Mouse (Mus musculus) kidney, postnatal 0 days (tissue): ENCODE measurements around the gene Hoxb8. TPM values are rescaled to one million over a fixed set of nuclear protein-coding genes. Genes with fewer than 3 reads are reported as not detected.
A peak's percentile ranks its signal among the peaks of the same experiment; 100 is the strongest.

ENCODE experiments used
- ATAC-seq: fragments of 200-750 bp; cut with Nextera tagmentation; replicated peaks from 2 replicates; pipeline ENCODE4 v1.8.0; 2017; ENCODE audit warnings: low read depth, moderate number of reproducible peaks, moderate TSS enrichment, moderate library complexity; ENCODE audit not compliant: low FRiP score
- DNase-seq: peaks from one replicate; pipeline ENCODE4 v3.0.0-alpha.2; 2016; ENCODE audit warnings: low spot score
- H3K27ac ChIP-seq: fragments of 300-500 bp; sonication (generic); 2 replicates; pipeline ENCODE4 v1.5.1; 2014; ENCODE audit warnings: mild to moderate bottlenecking
- H3K27me3 ChIP-seq: fragments of 300-500 bp; sonication (generic); 2 replicates; pipeline ENCODE4 v1.6.1; 2014; ENCODE audit warnings: low read length, mixed read lengths; ENCODE audit not compliant: insufficient read depth
- H3K36me3 ChIP-seq: fragments of 300-500 bp; sonication (generic); 2 replicates; pipeline ENCODE4 v1.6.1; 2014; ENCODE audit warnings: low read length, mixed read lengths; ENCODE audit not compliant: insufficient read depth
- H3K4me1 ChIP-seq: fragments of 300-500 bp; sonication (generic); replicated peaks from 2 replicates; pipeline ENCODE4 v1.6.1; 2014; ENCODE audit warnings: antibody characterized with exemption, low read length, mixed read lengths; ENCODE audit not compliant: insufficient read depth
- H3K4me2 ChIP-seq: fragments of 300-500 bp; sonication (generic); 2 replicates; pipeline ENCODE4 v1.6.1; 2014; ENCODE audit warnings: mild to moderate bottlenecking, low read length, moderate library complexity, mixed read lengths
- H3K4me3 ChIP-seq: fragments of 300-500 bp; sonication (generic); replicated peaks from 2 replicates; pipeline ENCODE4 v1.5.1; 2014; ENCODE audit warnings: low read depth, low read length
- H3K9ac ChIP-seq: fragments of 300-500 bp; sonication (generic); 2 replicates; pipeline ENCODE4 v1.6.1; 2014; ENCODE audit warnings: low read depth, low read length
- H3K9me3 ChIP-seq: fragments of 300-500 bp; sonication (generic); replicated peaks from 2 replicates; pipeline ENCODE4 v1.6.1; 2016; ENCODE audit warnings: low read length, inconsistent platforms, mixed read lengths
- CTCF ChIP-seq: IDR thresholded peaks from 2 replicates; pipeline ENCODE4 v1.5.1; 2016; ENCODE audit warnings: antibody characterized with exemption, low read depth, mild to moderate bottlenecking, moderate library complexity
- whole genome bisulfite sequencing: fragments of 180-500 bp; shearing (Covaris S2); extraction: QIAGEN DNeasy Blood & Tissue Kit; methylation state at CpG from one replicate; pipeline ENCODE4 v1.1.7; 2014; 5-methylcytosine and 5-hydroxymethylcytosine counted together
- polyA plus RNA-seq: library from polyadenylated mRNA; unstranded; fragments of >200 nt; fragmentation: Nextera tagmentation; extraction: Ambion mirVana; gene quantifications from 2 replicates; pipeline ENCODE4 v1.2.1, GENCODE M21; 2015

The Hoxb8 gene
- polyA plus RNA-seq, 1 experiment from 2014 or later, result 12.2 TPM

- DNase-seq (peak; percentile 64), ATAC-seq (no peak)
- no peak for TF ChIP-seq CTCF
- Histone ChIP-seq H3K4me1 (peaks cover 40% of the 10 kb centered on the region), H3K9ac (peak overlapping the region; percentile 91; the same call in 1 of the 2 replicates), H3K4me2 (peak overlapping the region; percentile 65), H3K9me3 (no peaks in the 10 kb centered on the region), H3K36me3 (no peaks in the 10 kb centered on the region), H3K27ac (peak overlapping the region; percentile 92), H3K4me3 (peak overlapping the region; percentile 77), H3K27me3 (no peaks in the 10 kb centered on the region)
- WGBS, result 5% methylated on average over 11 of the region's 11 CpGs
These were observed 27.5 kb upstream of the Hoxb8 start for GRCm38 (mm10) chr11:96254221-96254620.

- Histone ChIP-seq H3K4me2 (peak overlapping the region; percentile 65), H3K4me1 (peaks cover 38% of the 10 kb centered on the region), H3K9me3 (no peaks in the 10 kb centered on the region), H3K27ac (peak overlapping the region; percentile 92), H3K4me3 (peak overlapping the region; percentile 77), H3K9ac (peak overlapping the region; percentile 91), H3K36me3 (no peaks in the 10 kb centered on the region), H3K27me3 (no peaks in the 10 kb centered on the region)
- ATAC-seq (no peak), DNase-seq (peak; percentile 52)
- 12% methylated on average over 39 of the region's 39 CpGs for WGBS
- TF ChIP-seq CTCF, result no peak
These were observed 26.4 kb upstream of the Hoxb8 start for GRCm38 (mm10) chr11:96255111-96255995.

GRCm38 (mm10) chr11:96255996-96256445 lies 25.7 kb upstream of the Hoxb8 start:
- peak overlapping the region; percentile 65 for H3K4me2 ChIP-seq
- WGBS, result 25% methylated on average over 14 of the region's 14 CpGs

GRCm38 (mm10) chr11:96257141-96257540 lies 24.6 kb upstream of the Hoxb8 start:
- H3K36me3 ChIP-seq, result no peaks in the 10 kb centered on the region
- 33% methylated on average over 2 of the region's 2 CpGs for WGBS
- TF ChIP-seq CTCF, result no peak
- no peaks in the 10 kb centered on the region for H3K27me3 ChIP-seq
- H3K4me1 ChIP-seq, result peaks cover 38% of the 10 kb centered on the region
- no peak for DNase-seq
- peak overlapping the region; percentile 29; the same call in 1 of the 2 replicates for H3K4me2 ChIP-seq
- peak overlapping the region; percentile 39 for H3K27ac ChIP-seq
- H3K4me3 ChIP-seq, result no peak overlapping the region
- H3K9ac ChIP-seq, result peak overlapping the region; percentile 6; the same call in 1 of the 2 replicates
- no peaks in the 10 kb centered on the region for H3K9me3 ChIP-seq
- ATAC-seq, result no peak

More at GRCm38 (mm10) chr11:96255996-96256445, 25.7 kb upstream of the Hoxb8 start:
- DNase-seq (peak; percentile 59), ATAC-seq (no peak)
- no peaks in the 10 kb centered on the region for H3K9me3 ChIP-seq
- H3K27me3 ChIP-seq, result no peaks in the 10 kb centered on the region
- peak overlapping the region; percentile 77; the same call in 1 of the 2 replicates for H3K4me3 ChIP-seq
- peak overlapping the region; percentile 92; the same call in 1 of the 2 replicates for H3K27ac ChIP-seq
- H3K4me1 ChIP-seq, result peaks cover 38% of the 10 kb centered on the region
- H3K9ac ChIP-seq, result peak overlapping the region; percentile 91
- H3K36me3 ChIP-seq, result no peaks in the 10 kb centered on the region
- peak; percentile 31; the same call in 1 of the 2 replicates for TF ChIP-seq CTCF

- Histone ChIP-seq H3K27me3 (no peaks in the 10 kb centered on the region), H3K9me3 (no peaks in the 10 kb centered on the region), H3K9ac (no peak overlapping the region), H3K4me2 (no peak overlapping the region), H3K27ac (no peak overlapping the region), H3K4me3 (no peak overlapping the region), H3K4me1 (peaks cover 43% of the 10 kb centered on the region), H3K36me3 (peaks cover 3% of the 10 kb centered on the region; the same call in 1 of the 2 replicates)
- no peak for TF ChIP-seq CTCF
- ATAC-seq, result peak; percentile 26; the same call in 1 of the 2 replicates
- WGBS, result 12% methylated on average over 2 of the region's 2 CpGs
- no peak for DNase-seq
These were observed 22.7 kb upstream of the Hoxb8 start for GRCm38 (mm10) chr11:96259038-96259437.

- H3K4me3 ChIP-seq, result no peak overlapping the region
- no peaks in the 10 kb centered on the region for H3K9me3 ChIP-seq
- H3K36me3 ChIP-seq, result peaks cover 6% of the 10 kb centered on the region; the same call in 1 of the 2 replicates
- no peak for DNase-seq
- no peaks in the 10 kb centered on the region for H3K27me3 ChIP-seq
- H3K4me2 ChIP-seq, result no peak overlapping the region
- H3K9ac ChIP-seq, result no peak overlapping the region
- ATAC-seq, result no peak
- WGBS, result 4% methylated on average over 1 of the region's 1 CpGs
- H3K27ac ChIP-seq, result peak overlapping the region; percentile 60; the same call in 1 of the 2 replicates
- no peak for TF ChIP-seq CTCF
- H3K4me1 ChIP-seq, result peaks cover 45% of the 10 kb centered on the region
These were observed 22.2 kb upstream of the Hoxb8 start for GRCm38 (mm10) chr11:96259511-96259910.
